In the genomic region with DNA sequence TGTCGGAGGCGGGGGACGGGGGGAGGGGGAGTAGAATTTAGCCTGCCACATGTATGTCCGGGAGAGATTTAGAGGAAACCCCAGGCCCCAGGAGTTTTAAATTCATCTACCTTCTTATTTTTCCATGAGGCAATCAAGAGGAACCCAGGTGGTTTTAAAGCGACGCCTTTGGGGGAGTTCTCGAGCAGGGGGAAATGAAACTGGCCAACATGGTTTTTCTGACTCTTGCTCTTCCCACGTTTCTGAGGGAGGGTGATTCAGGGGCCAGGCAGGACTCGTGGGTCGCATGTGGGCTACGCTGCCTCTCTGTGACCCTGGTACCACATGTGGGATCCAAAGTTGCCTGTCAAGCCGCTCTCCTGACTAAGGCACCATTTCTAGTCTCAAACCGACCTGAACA, we compare ENCODE assay signal across 22 mouse cellular contexts. TPM values are rescaled to one million over a fixed set of nuclear protein-coding genes. Genes with fewer than 3 reads are reported as not detected.
DNase-seq lines count a peak whose midpoint lies in the region; ATAC-seq lines count a peak whose summit lies in the region.
"Had no signal": no experiment of that assay in that cellular context is flagged by ENCODE, and none has a peak within 500 bp of the region (broad histone marks: within the 10 kb centered on the region; RNA-seq: fewer than 3 reads in every experiment).

No protein-coding gene starts in this region.

- DNase-seq in spleen, adult 12 weeks (ENCODE audit: low spot score): peak; percentile 6
- no peak for DNase-seq in spleen, postnatal 10 days (ENCODE audit: low spot score in 2 of 2)
- no peak for DNase-seq in kidney, postnatal 14 days
- DNase-seq in cerebellum, adult 9-10 months: no peak
- DNase-seq: adrenal gland, adult 2 months; adrenal gland, postnatal 36 days; cerebellum, adult 2 months; cerebellum, postnatal 25 days; gastrocnemius, postnatal 14 days; heart, postnatal 14 days; kidney, adult 8-10 months; liver; retina, postnatal 1 day; right cerebral cortex, postnatal 14 days; thymus, postnatal 36 days had no signal

- peak; percentile 25 for ATAC-seq in activated CD4-positive, CD25-positive, alpha-beta regulatory T cell, adult 4 months
- peak; percentile 77 for ATAC-seq in granulocyte monocyte progenitor cell, adult 5-6 weeks (replicated peaks; ENCODE audit: poor library complexity, severe bottlenecking)
- ATAC-seq in megakaryocyte progenitor cell, adult 5-6 weeks (replicated peaks; ENCODE audit: poor library complexity): peak; percentile 68
- ATAC-seq: CD4-positive, CD25-positive, alpha-beta regulatory T cell, adult 4 months; forebrain, embryonic 14.5 days; hindbrain, embryonic 16.5 days; intestine, embryonic 15.5 days had no signal

RNA-seq across cellular contexts. Expression of a gene that starts 45.8 kb away (rescaled TPM):
- polyA plus RNA-seq in activated CD4-positive, CD25-positive, alpha-beta regulatory T cell, adult 4 months (2017; shearing (Covaris generic)): 1 to 10 TPM; 2.3 TPM
- 15.2 and 20.2 TPM in 2 replicates for total RNA-seq in granulocyte monocyte progenitor cell, adult 5-6 weeks (2014; fragmentation: Nextera tagmentation)
- 29.6 and 29.8 TPM in 2 replicates for total RNA-seq in granulocyte monocyte progenitor cell, adult 5-6 weeks (2017)
- 15.9 and 16.7 TPM in 2 replicates for total RNA-seq in megakaryocyte progenitor cell, adult 5-6 weeks (2015)
- 27.2 and 32.9 TPM in 2 replicates for total RNA-seq in megakaryocyte progenitor cell, adult 5-6 weeks (2017)

Comparison
In these comparisons a context has a peak if more than half of its experiments do, and no peak if none do; other contexts are left out.
1. ATAC-seq: peak in every context shown above with its lines; median percentile 77 in granulocyte monocyte progenitor cell, adult 5-6 weeks; 68 in megakaryocyte progenitor cell, adult 5-6 weeks; 25 in activated CD4-positive, CD25-positive, alpha-beta regulatory T cell, adult 4 months.